Mouse (Mus musculus) lung, postnatal 0 days (tissue): ENCODE measurements around the gene Tmem235.

Experiments
- CTCF ChIP-seq: IDR thresholded peaks from 2 replicates; pipeline ENCODE4 v1.5.1; 2016; ENCODE audit warnings: antibody characterized with exemption, mild to moderate bottlenecking
- EP300 ChIP-seq: IDR thresholded peaks from 2 replicates; pipeline ENCODE4 v1.6.1; 2016; ENCODE audit warnings: antibody characterized with exemption, mild to moderate bottlenecking, control low read depth

- TF ChIP-seq EP300 (no peak), CTCF (no peak)
Measured at GRCm38 (mm10) chr11:117904442-117904841, 43.9 kb downstream of the Tmem235 start.
